Mouse (Mus musculus) lung, postnatal 0 days (tissue): Measurements from ENCODE around the gene Spsb4.

Source experiments
- CTCF ChIP-seq: IDR thresholded peaks from 2 replicates; pipeline ENCODE4 v1.5.1; 2016; ENCODE audit warnings: antibody characterized with exemption, mild to moderate bottlenecking
- EP300 ChIP-seq: IDR thresholded peaks from 2 replicates; pipeline ENCODE4 v1.6.1; 2016; ENCODE audit warnings: antibody characterized with exemption, mild to moderate bottlenecking, control low read depth

GRCm38 (mm10) chr9:96963443-96964215 lies 55.0 kb downstream of the Spsb4 start:
- no peak for TF ChIP-seq CTCF
- TF ChIP-seq EP300, result no peak
